Mouse (Mus musculus) liver (tissue): ENCODE measurements around the gene Vmn2r105.

Experiments
- DNase-seq: peaks from one replicate; pipeline ENCODE4 v3.0.0-alpha.2; 2020; ENCODE audit warnings: mixed read lengths

Gene Vmn2r105

GRCm38 (mm10) chr17:20234952-20235351 lies at the start of gene Vmn2r105:
TSS of gene Vmn2r105 (minus strand) at chr17:20235052.
- no peak for DNase-seq

DNA sequence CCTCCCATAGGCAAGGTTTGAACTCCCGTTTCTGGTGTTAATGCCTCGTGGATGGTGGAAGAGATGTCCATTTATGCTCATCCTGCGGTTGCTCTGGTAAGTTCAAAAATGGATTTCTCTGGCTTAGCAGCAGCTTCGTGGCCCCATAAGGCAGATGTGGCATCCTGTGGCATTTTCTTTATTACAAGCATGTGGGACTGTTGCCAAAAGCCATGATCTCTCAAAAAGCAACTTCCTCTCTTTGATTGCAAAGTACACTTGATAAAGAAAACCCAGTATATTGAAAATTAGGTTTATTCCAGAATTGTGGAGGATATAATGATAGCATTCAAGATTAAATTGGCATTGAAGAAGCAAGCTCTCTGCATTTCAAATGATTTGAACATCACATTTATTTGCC lies 20.7 kb upstream of the Vmn2r105 start:
- DNase-seq = no peak

DNA sequence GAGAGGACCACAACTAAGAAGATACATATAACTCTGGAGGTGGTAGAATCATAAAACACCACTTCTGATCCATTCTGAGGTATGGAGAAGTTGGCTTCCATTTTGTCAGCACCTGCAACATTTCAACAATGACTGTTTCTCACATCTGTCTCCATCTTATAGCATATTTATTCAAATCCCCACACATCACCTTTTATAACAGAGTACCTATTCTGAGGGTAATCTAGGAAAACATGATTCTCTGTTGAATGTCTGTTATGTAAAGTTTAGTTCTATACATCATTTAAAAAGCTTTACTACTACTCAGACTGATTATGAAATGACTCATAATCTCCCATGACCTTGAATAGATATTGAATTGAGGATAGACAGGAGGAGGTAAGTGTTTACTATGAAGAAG lies 51.9 kb downstream of the Vmn2r105 start, which contains the start of gene Fpr-rs6:
Gene Fpr-rs6, minus strand, starts transcription at position 101 of the 400 bp plus-strand sequence.
- no peak for DNase-seq
